Mouse (Mus musculus) heart, adult 9 months (tissue): ENCODE data around the gene Slc30a1.

Experiments
- DNase-seq, 2 experiments: peaks; one replicate each; pipeline ENCODE4 v3.0.0; 2022; ENCODE audit warnings: low spot score in 2 of 2

Gene Slc30a1

DNA sequence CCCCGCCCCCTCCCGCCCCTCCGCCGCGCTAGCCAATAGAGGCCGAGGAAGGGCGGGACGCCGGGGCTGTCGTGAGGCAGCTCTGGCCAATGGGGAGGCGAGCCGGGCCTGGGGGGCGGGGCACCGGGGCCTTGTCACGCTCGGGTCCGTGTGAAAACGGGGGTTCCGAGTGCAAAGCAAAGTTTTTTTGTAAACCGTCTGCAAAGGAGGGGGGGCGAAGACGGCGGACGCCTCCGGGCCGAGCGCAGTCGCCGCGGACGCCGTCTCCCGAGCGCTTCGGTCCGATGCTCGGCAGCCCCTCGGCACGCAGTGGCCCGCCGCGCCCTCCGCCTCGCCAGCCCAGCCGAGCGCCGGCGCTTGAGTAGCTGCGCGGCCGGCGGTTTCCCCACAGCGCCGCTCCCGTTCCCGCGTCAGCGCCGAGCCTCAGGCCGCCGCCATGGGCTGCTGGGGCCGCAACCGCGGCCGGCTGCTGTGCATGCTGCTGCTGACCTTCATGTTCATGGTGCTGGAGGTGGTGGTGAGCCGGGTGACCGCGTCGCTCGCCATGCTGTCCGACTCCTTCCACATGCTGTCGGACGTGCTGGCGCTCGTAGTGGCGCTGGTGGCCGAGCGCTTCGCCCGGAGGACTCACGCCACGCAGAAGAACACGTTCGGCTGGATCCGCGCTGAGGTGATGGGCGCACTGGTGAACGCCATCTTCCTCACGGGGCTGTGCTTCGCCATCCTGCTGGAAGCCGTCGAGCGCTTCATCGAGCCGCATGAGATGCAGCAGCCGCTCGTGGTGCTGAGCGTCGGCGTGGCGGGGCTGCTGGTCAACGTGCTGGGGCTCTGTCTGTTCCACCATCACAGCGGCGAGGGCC, at the start of gene Slc30a1:
Gene Slc30a1 (plus strand): TSS at position 197 of the 860 bp plus-strand sequence.
- peak; percentile 97 to 98 for DNase-seq

- DNase-seq: no peak
Observed at GRCm38 (mm10) chr1:191856886-191857651, 49.5 kb upstream of the Slc30a1 start.

DNA sequence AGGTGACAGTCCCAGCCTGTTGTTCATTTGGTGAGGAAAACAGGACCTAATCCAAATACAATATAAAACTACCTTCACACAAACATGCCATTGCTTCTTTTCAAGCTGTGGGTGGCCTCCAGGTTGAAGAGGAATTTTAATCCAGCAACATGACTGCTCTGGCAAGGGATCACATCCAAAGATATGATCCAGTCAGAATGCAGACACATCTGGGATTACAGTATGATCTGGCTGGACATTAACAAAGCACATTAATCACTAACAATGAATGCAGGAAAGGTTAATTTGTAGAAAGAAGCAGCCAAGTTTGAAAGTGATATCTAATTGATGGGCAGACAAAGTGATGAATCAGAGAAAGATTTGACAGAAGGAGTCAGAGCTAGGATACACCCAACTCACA, 48.4 kb upstream of the Slc30a1 start:
- DNase-seq: no peak

- DNase-seq: no peak
Observed at GRCm38 (mm10) chr1:191859847-191860246, 46.7 kb upstream of the Slc30a1 start.

DNA sequence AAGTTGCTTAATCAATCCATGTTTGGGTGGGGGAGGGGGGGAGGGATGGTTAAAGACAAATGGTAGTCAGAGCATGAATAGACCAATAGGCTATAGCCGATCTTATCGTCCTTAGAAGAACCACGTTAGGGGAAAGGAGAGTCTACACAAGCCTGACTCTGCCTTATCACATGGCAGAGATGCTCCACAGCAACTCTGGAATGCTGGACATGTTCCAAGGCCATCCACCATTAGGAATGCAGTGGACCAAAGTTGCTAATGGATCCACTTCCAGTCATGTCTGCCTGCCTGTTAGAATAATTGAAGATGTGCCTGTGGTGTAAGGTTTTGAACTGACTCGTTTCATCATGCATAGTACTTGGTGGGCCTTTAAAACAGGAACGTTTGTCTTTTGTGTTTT, 45.3 kb upstream of the Slc30a1 start:
- DNase-seq: no peak

- DNase-seq: no peak
Observed at GRCm38 (mm10) chr1:191863833-191864550, 42.6 kb upstream of the Slc30a1 start.

- DNase-seq: no peak
Observed at GRCm38 (mm10) chr1:191864551-191865027, 42.0 kb upstream of the Slc30a1 start.

DNA sequence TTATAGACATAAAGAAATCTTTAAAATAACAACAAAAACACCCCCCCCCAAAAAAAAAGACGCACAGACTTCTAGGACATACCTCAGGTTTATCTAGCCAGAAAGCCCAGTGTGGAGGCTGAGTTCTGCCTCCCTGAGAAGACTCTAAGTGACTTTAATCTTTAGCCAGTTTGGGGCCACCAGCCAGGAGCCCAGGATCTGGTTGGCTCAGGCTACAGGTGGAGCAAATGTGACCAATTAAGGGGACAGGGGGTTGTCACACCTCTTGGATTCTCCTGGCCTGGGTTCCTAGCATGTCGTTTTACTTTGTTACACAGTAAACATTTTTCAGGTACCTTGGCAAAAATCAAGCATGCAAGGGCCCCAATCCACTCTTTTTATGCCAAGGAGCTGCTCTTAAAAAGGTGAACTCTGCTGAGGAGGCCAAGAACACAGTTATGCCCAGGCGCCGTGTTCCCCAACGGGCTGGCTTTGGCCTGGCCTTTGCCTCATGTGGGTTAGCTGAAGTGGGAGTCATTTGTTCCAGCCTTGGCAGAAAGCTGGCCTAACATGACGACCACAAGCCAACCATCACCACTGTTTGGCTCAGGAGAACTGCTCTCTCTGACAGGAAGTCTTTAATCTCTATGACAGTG, 34.4 kb upstream of the Slc30a1 start:
- no peak for DNase-seq

DNA sequence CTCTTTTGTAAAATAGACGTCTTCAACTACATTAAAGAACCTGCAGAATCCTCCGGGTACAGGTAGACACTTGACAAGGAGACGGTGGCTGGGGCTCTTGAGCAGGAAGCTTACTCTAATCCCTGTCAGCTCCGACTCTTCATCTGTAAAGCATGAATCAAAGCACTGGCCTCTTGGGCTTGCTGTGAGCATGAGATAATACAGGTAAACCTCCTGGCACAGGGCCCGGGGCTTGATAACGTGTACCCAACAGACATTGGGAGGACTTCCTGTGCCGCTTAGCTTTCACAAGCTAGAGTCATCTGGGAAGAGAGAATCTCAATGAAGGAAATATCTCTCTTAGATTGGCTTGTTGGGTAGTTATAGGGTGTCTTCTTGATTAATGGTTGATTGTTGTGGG, 31.6 kb upstream of the Slc30a1 start:
- DNase-seq: no peak

GRCm38 (mm10) chr1:191875683-191876305, 30.8 kb upstream of the Slc30a1 start:
- DNase-seq: no peak

- DNase-seq: no peak
Observed at GRCm38 (mm10) chr1:191877681-191878080, 28.9 kb upstream of the Slc30a1 start.

DNA sequence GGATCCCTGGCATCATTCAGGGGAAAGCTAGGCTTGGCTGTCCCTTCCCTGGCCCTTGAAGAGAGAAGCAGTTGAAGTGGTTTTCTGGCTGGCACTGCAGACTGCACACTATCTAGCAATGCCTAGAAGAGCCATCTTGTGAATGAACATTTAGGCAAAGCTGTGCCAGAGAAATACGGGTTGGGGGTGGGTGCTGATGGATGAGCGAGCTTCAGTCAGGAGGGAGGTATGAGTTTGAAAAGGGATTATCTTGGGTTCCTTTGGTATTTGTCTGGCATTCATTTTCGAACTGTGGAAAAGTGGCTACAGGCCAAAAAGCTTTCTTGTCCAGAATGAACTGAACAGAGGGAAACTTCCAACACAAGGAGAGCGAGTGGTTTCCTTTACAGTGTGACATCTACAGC, 28.0 kb upstream of the Slc30a1 start:
- DNase-seq: no peak

DNA sequence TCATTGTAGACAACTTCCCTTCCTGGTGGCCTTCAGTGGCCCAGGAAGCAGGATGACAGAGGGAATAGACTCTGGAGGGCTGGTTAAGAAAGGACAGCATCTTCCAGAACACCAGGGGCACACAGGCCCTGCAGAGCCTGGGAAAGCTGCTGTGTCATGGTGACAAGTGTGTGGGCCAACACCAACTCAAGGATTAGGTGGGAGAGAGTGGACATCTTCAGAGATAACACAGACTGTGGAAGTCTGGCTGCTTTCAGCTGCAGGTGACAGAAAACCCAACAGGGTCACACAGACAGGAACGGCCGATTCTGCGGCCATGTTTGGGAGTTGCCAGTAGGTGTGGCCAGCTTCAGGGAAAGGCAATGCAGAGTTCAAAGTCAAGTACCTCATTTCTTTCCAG, 26.3 kb upstream of the Slc30a1 start:
- DNase-seq: no peak

GRCm38 (mm10) chr1:191880921-191881609, 25.5 kb upstream of the Slc30a1 start:
- DNase-seq: no peak

- DNase-seq: no peak
Observed at GRCm38 (mm10) chr1:191881663-191882062, 24.9 kb upstream of the Slc30a1 start.

GRCm38 (mm10) chr1:191882474-191883206, 23.9 kb upstream of the Slc30a1 start:
- no peak for DNase-seq

- no peak for DNase-seq
Observed at GRCm38 (mm10) chr1:191883654-191884053, 22.9 kb upstream of the Slc30a1 start.

GRCm38 (mm10) chr1:191891912-191892311, 14.7 kb upstream of the Slc30a1 start:
- DNase-seq: no peak

DNA sequence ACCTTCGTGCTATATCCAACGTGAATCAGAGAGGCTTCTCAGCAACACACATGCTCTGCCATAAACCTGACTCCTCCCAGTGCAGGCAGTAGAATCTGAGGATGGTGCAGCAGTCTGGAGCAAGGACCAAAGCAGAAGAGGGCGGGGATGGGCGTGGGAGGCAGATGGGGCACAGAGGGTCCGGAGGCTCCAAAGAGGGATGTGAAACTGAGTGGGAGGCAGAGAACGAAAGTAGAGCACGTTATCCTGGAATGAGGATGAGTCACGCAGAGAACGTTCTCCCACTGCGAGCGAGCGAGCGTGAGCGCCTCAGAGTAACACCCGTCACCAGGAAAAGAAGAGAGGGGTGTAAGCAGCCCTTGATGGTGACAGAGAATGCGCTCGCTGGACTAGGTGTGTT, 12.2 kb upstream of the Slc30a1 start:
- peak; percentile 56 to 66 for DNase-seq

DNA sequence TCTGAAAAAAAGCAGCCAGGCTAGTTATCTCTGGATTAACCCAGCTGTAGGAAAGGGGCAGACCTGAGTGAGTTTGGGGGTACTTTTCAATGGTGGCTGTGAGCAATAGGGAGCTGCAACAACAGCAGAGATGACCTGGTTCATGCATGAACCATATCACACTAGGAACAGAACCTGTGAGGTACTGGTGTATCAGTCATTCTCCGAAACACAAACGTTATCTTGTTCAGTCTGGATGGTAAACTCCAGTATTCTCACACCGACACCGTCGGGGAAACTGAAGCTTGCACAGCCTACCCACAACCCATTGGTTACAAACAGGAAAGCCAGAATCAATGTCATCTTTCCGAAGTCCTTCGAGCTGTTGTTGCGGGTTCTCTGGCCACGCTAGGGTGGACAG, 11.7 kb upstream of the Slc30a1 start:
- DNase-seq: no peak
